Mouse (Mus musculus) bone marrow macrophage, adult 2 months (primary cell): ENCODE results near the gene Dnajc9.

Source experiments
- CTCF ChIP-seq: IDR thresholded peaks from 2 replicates; pipeline ENCODE4 v1.5.1; 2012; ENCODE audit warnings: low read depth, mild to moderate bottlenecking, low read length, moderate library complexity
- POLR2A ChIP-seq: IDR thresholded peaks from 2 replicates; pipeline ENCODE4 v1.6.1; 2012; ENCODE audit warnings: mild to moderate bottlenecking, low read depth, low read length, borderline replicate concordance

DNA sequence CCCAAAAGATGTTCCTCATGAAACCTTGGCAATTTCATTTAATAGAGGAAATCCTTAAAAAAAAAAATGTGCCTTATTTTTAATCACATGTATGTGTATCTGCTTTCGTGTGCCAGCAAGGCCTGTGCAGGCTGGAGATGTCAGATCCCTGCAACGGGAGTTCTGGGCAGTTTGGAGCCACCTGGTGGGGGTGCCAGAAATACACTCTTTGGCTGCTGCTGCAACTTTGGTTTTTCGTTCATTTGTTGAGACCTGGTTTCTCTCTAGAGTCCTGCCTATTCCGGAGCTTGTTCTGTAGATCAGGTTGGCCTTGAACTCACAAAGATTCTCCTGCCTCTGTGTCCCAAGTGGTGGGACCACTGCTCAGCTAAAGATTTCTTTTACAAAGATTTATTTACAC, 10.2 kb upstream of the Dnajc9 start:
- TF ChIP-seq CTCF (peak; percentile 16; the same call in 1 of the 2 replicates), POLR2A (no peak)
